In genomic region chr7:136379319-136379718, GRCm38 (mm10) we compare ENCODE assay signal across 14 mouse cellular contexts.
A peak's percentile ranks its signal among the peaks of the same experiment; 100 is the strongest.
DNase-seq lines count a peak whose midpoint lies in the region; ATAC-seq and TF ChIP-seq lines count a peak whose summit lies in the region.
"Had no signal": no experiment of that assay in that cellular context is flagged by ENCODE, and none has a peak within 500 bp of the region (broad histone marks: within the 10 kb centered on the region; RNA-seq: fewer than 3 reads in every experiment).

No protein-coding gene starts in this region.

- no peak for TF ChIP-seq POLR2A in heart, adult 2 months (IDR thresholded peaks at IDR 0.05; ENCODE audit: insufficient read depth, low read depth, low read length)

- no peaks in the 10 kb centered on the region for H3K27me3 ChIP-seq in heart, embryonic 16.5 days (ENCODE audit: control insufficient read depth, insufficient read depth, low read length)
- H3K27me3 ChIP-seq in heart, adult 2 months (ENCODE audit: control insufficient read depth, insufficient read depth, low read length), result no peaks in the 10 kb centered on the region
- no peaks in the 10 kb centered on the region; the same call in 1 of the 2 replicates for H3K27me3 ChIP-seq in embryonic facial prominence, embryonic 13.5 days
- peaks cover 12% of the 10 kb centered on the region; the same call in 1 of the 2 replicates for H3K27me3 ChIP-seq in limb, embryonic 10.5 days (ENCODE audit: low read depth, poor library complexity, severe bottlenecking)
- H3K27me3 ChIP-seq: heart, embryonic 12.5 days; liver, embryonic 12.5 days; midbrain, embryonic 13.5 days had no signal

- peak overlapping the region; percentile 56; the same call in 1 of the 2 replicates for H3K27ac ChIP-seq in heart, embryonic 16.5 days (ENCODE audit: low read length)
- H3K27ac ChIP-seq in heart, adult 2 months, result no peak overlapping the region
- peak overlapping the region; percentile 30; the same call in 1 of the 2 replicates for H3K27ac ChIP-seq in embryonic facial prominence, embryonic 13.5 days
- 0 out of 2 replicates have a peak overlapping the region, but pooled peaks have one; percentile 44 for H3K27ac ChIP-seq in limb, embryonic 10.5 days
- H3K27ac ChIP-seq: liver, embryonic 12.5 days; midbrain, embryonic 13.5 days had no signal

- 0 out of 2 replicates have a peak, but pooled peaks cover 2% of the 10 kb centered on the region for H3K9me3 ChIP-seq in heart, embryonic 16.5 days (replicated peaks; ENCODE audit: control insufficient read depth, low read length)
- H3K9me3 ChIP-seq in embryonic facial prominence, embryonic 13.5 days, result no peaks in the 10 kb centered on the region
- no peaks in the 10 kb centered on the region for H3K9me3 ChIP-seq in limb, embryonic 10.5 days (replicated peaks)
- H3K9me3 ChIP-seq: heart, embryonic 12.5 days; liver, embryonic 12.5 days; midbrain, embryonic 13.5 days had no signal

- H3K36me3 ChIP-seq in heart, embryonic 16.5 days (ENCODE audit: control insufficient read depth, insufficient read depth), result no peaks in the 10 kb centered on the region
- no peaks in the 10 kb centered on the region for H3K36me3 ChIP-seq in heart, adult 2 months (ENCODE audit: control insufficient read depth, insufficient read depth, low read length)
- H3K36me3 ChIP-seq in embryonic facial prominence, embryonic 13.5 days, result no peaks in the 10 kb centered on the region
- no peaks in the 10 kb centered on the region for H3K36me3 ChIP-seq in limb, embryonic 10.5 days
- H3K36me3 ChIP-seq: heart, embryonic 12.5 days; liver, embryonic 12.5 days; midbrain, embryonic 13.5 days had no signal

- 67% methylated on average over 7 of the region's 7 CpGs for WGBS in heart, embryonic 16.5 days
- 63% methylated on average over 7 of the region's 7 CpGs for WGBS in heart, adult 2 months
- WGBS in embryonic facial prominence, embryonic 13.5 days, result 57% methylated on average over 7 of the region's 7 CpGs
- 70% methylated on average over 7 of the region's 7 CpGs for WGBS in limb, embryonic 10.5 days

- ATAC-seq in heart, embryonic 16.5 days (replicated peaks; ENCODE audit: extremely low read depth, insufficient read depth, low FRiP score), result no peak
- ATAC-seq in embryonic facial prominence, embryonic 13.5 days (ENCODE audit: insufficient number of reproducible peaks, insufficient read depth, low FRiP score, low TSS enrichment, low read depth), result no peak
- ATAC-seq: hindbrain, embryonic 16.5 days; liver, embryonic 12.5 days; midbrain, embryonic 13.5 days had no signal

- no peak overlapping the region for H3K4me2 ChIP-seq in heart, embryonic 16.5 days (ENCODE audit: low read depth, low read length)
- no peak overlapping the region for H3K4me2 ChIP-seq in embryonic facial prominence, embryonic 13.5 days
- H3K4me2 ChIP-seq: heart, embryonic 12.5 days; liver, embryonic 12.5 days; midbrain, embryonic 13.5 days had no signal

- H3K4me1 ChIP-seq in heart, embryonic 16.5 days (ENCODE audit: control insufficient read depth, insufficient read depth, low read length), result peaks cover 28% of the 10 kb centered on the region
- peaks cover 15% of the 10 kb centered on the region for H3K4me1 ChIP-seq in heart, adult 2 months (ENCODE audit: control insufficient read depth, insufficient read depth, low read length)
- H3K4me1 ChIP-seq in embryonic facial prominence, embryonic 13.5 days, result peaks cover 35% of the 10 kb centered on the region
- peaks cover 41% of the 10 kb centered on the region for H3K4me1 ChIP-seq in limb, embryonic 10.5 days
- H3K4me1 ChIP-seq: liver, embryonic 12.5 days; midbrain, embryonic 13.5 days had no signal

- intact Hi-C loops in heart, adult 2 months (cut with DNase I), result loop anchor here (10.0 kb wide), 1 partner anchor 225 kb away; no protein-coding TSS in a partner anchor

- H3K4me3 ChIP-seq in heart, embryonic 16.5 days (ENCODE audit: low read length), result no peak overlapping the region
- H3K4me3 ChIP-seq in heart, adult 2 months, result no peak overlapping the region
- no peak overlapping the region for H3K4me3 ChIP-seq in embryonic facial prominence, embryonic 13.5 days
- H3K4me3 ChIP-seq in limb, embryonic 10.5 days, result no peak overlapping the region
- H3K4me3 ChIP-seq: heart, embryonic 12.5 days; liver, embryonic 12.5 days; midbrain, embryonic 13.5 days had no signal

- H3K9ac ChIP-seq in heart, embryonic 16.5 days (ENCODE audit: low read length), result no peak overlapping the region
- no peak overlapping the region for H3K9ac ChIP-seq in heart, adult 2 months (ENCODE audit: low read depth, low read length)
- H3K9ac ChIP-seq in embryonic facial prominence, embryonic 13.5 days, result no peak overlapping the region
- H3K9ac ChIP-seq: heart, embryonic 12.5 days; liver, embryonic 12.5 days; midbrain, embryonic 13.5 days had no signal

- no peaks in the 10 kb centered on the region for H3K79me2 ChIP-seq in heart, adult 2 months (replicated peaks; ENCODE audit: control insufficient read depth, insufficient read depth, low read length)

- TF ChIP-seq CTCF in heart, adult 2 months (IDR thresholded peaks at IDR 0.05), result no peak

- TF ChIP-seq EP300 in heart, adult 2 months (IDR thresholded peaks at IDR 0.05; ENCODE audit: insufficient read depth, low read depth, low read length), result no peak

- no peak for DNase-seq in heart, adult 2 months
- DNase-seq in kidney, adult 18-20 months, result peak; percentile 51
- no peak for DNase-seq in limb, embryonic 10.5 days (ENCODE audit: low spot score)
- DNase-seq in layer of hippocampus, adult 9-10 months (ENCODE audit: low spot score), result no peak
- DNase-seq in MN1 (ENCODE audit: low spot score), result no peak
- DNase-seq: cerebellum, postnatal 10 days; layer of hippocampus, adult 9-11 months; lung, postnatal 14 days had no signal
